Mouse (Mus musculus) ovary, postnatal 14 days (tissue): Measurements from ENCODE around the gene Ascc1.

Experiments
- DNase-seq: peaks from one replicate; pipeline ENCODE4 v3.0.0; 2022; ENCODE audit warnings: low spot score

Ascc1 gene

GRCm38 (mm10) chr10:60019299-60019698 lies 16.7 kb downstream of the Ascc1 start:
- no peak for DNase-seq

GRCm38 (mm10) chr10:60023751-60024150 lies 21.1 kb downstream of the Ascc1 start:
- DNase-seq = no peak

GRCm38 (mm10) chr10:60026759-60027395 lies 24.3 kb downstream of the Ascc1 start:
- no peak for DNase-seq

GRCm38 (mm10) chr10:60027619-60028084 lies 25.0 kb downstream of the Ascc1 start:
- no peak for DNase-seq

GRCm38 (mm10) chr10:60028181-60028580 lies 25.6 kb downstream of the Ascc1 start:
- no peak for DNase-seq

GRCm38 (mm10) chr10:60028979-60029378 lies 26.4 kb downstream of the Ascc1 start:
- DNase-seq = peak; percentile 25

GRCm38 (mm10) chr10:60029387-60029786 lies 26.8 kb downstream of the Ascc1 start:
- no peak for DNase-seq

GRCm38 (mm10) chr10:60031562-60031961 lies 29.0 kb downstream of the Ascc1 start:
- no peak for DNase-seq

GRCm38 (mm10) chr10:60031985-60032384 lies 29.4 kb downstream of the Ascc1 start:
- DNase-seq = no peak

- no peak for DNase-seq
Measured at GRCm38 (mm10) chr10:60032622-60033021, 30.0 kb downstream of the Ascc1 start.

GRCm38 (mm10) chr10:60033064-60033463 lies 30.5 kb downstream of the Ascc1 start:
- DNase-seq = no peak

GRCm38 (mm10) chr10:60034621-60035020 lies 32.0 kb downstream of the Ascc1 start:
- no peak for DNase-seq

- DNase-seq = no peak
Measured at GRCm38 (mm10) chr10:60035744-60036143, 33.1 kb downstream of the Ascc1 start.

GRCm38 (mm10) chr10:60042350-60042922 lies 39.8 kb downstream of the Ascc1 start:
- DNase-seq = no peak

- no peak for DNase-seq
Measured at GRCm38 (mm10) chr10:60046696-60047095, 44.1 kb downstream of the Ascc1 start.

- DNase-seq = no peak
Measured at GRCm38 (mm10) chr10:60050581-60050980, 48.0 kb downstream of the Ascc1 start.

GRCm38 (mm10) chr10:60053073-60053472 lies 50.5 kb downstream of the Ascc1 start:
- DNase-seq = no peak

GRCm38 (mm10) chr10:60062173-60062572 lies 59.6 kb downstream of the Ascc1 start:
- DNase-seq = no peak

GRCm38 (mm10) chr10:60062931-60063330 lies 60.3 kb downstream of the Ascc1 start:
- no peak for DNase-seq

- DNase-seq = no peak
Measured at GRCm38 (mm10) chr10:60066524-60066923, 63.9 kb downstream of the Ascc1 start.

GRCm38 (mm10) chr10:60075159-60075558 lies 72.6 kb downstream of the Ascc1 start:
- DNase-seq = no peak

GRCm38 (mm10) chr10:60077226-60077625 lies 74.6 kb downstream of the Ascc1 start:
- DNase-seq = no peak

GRCm38 (mm10) chr10:60077736-60078560 lies 75.3 kb downstream of the Ascc1 start:
- DNase-seq = no peak
